Mouse (Mus musculus) CH12.LX (cell line): ENCODE measurements at regions not wholly inside any gene's neighbourhood (a gene's known extent, or its start where the extent isn't known, plus 50 kb on each side); places are given as distances from the start of the nearest gene placed in this dataset.

Experiments
- CTCF ChIP-seq, 2 experiments: IDR thresholded peaks in 1 of 2; conservative IDR thresholded peaks in 1 of 2; 2 replicates each; pipeline ENCODE4 v1.5.1; 2011 to 2012; ENCODE audit warnings: low read depth in 2 of 2, low read length in 2 of 2, improper control_type of control experiment in 1 of 2, inconsistent platforms in 1 of 2, mild to moderate bottlenecking in 1 of 2, moderate library complexity in 1 of 2
- ELF1 ChIP-seq: IDR thresholded peaks from 2 replicates; pipeline ENCODE4 v1.6.1; 2014; ENCODE audit warnings: low read depth, mild to moderate bottlenecking, inconsistent platforms, low read length, improper control_type of control experiment
- EP300 ChIP-seq: IDR thresholded peaks from 2 replicates; pipeline ENCODE4 v1.6.1; 2011; ENCODE audit warnings: low read length, improper control_type of control experiment
- ETS1 ChIP-seq: conservative IDR thresholded peaks from 2 replicates; pipeline ENCODE4 v1.6.1; 2012; ENCODE audit warnings: low read depth, mild to moderate bottlenecking, inconsistent platforms, low read length, improper control_type of control experiment, moderate library complexity
- GABPA ChIP-seq: IDR thresholded peaks from 2 replicates; pipeline ENCODE4 v1.6.1; 2012; ENCODE audit warnings: low read depth, low read length, improper control_type of control experiment, inconsistent platforms; ENCODE audit not compliant: insufficient replicate concordance
- IRF4 ChIP-seq: IDR thresholded peaks from 2 replicates; pipeline ENCODE4 v1.6.1; 2014; ENCODE audit warnings: low read depth, mild to moderate bottlenecking, inconsistent platforms, low read length, improper control_type of control experiment
- POLR2A ChIP-seq: IDR thresholded peaks from 2 replicates; pipeline ENCODE4 v1.6.1; 2011; ENCODE audit warnings: low read depth, mild to moderate bottlenecking, improper control_type of control experiment, low read length
- SIN3A ChIP-seq: IDR thresholded peaks from 2 replicates; pipeline ENCODE4 v1.6.1; 2012; ENCODE audit warnings: low read length, improper control_type of control experiment, inconsistent platforms
- TBP ChIP-seq: conservative IDR thresholded peaks from 2 replicates; pipeline ENCODE4 v1.6.1; 2011; ENCODE audit warnings: low read depth, low read length, improper control_type of control experiment
- ZNF384 ChIP-seq: IDR thresholded peaks from 2 replicates; pipeline ENCODE4 v1.6.1; 2012; ENCODE audit warnings: low read depth, low read length, improper control_type of control experiment, inconsistent platforms

DNA sequence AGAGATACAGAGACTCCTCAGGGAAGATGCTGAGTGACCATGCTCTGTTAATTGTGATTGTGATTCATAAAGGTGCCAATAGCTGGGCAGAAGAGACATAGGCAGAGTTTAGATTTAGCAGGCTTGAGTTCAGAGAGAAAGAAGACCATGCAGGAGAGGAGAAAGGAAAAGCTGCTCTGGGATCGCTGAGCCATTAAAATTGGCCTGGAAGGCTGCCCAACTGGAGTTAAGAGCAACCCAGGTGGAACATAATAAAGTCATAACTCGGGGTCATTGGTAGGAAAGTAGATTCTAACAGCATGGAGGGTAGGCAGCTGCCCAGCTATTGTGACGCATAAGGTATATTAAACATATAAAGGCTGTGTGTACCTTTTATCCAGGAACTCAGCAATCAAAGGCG lies 1183.9 kb downstream of the Agbl1 start:
- TF ChIP-seq ELF1: no peak
- no peak for TF ChIP-seq EP300
- no peak for TF ChIP-seq IRF4
- no peak for TF ChIP-seq CTCF (conservative IDR thresholded peaks at IDR 0.05 in 1 of 2, IDR thresholded peaks at IDR 0.05 in 1 of 2; ENCODE audit: low read depth in 2 of 2, low read length in 2 of 2)
- TF ChIP-seq POLR2A: no peak
- TF ChIP-seq ZNF384: no peak
- no peak for TF ChIP-seq GABPA
- no peak for TF ChIP-seq ETS1
- TF ChIP-seq TBP: no peak
- no peak for TF ChIP-seq SIN3A
